Mouse (Mus musculus) neural tube, embryonic 14.5 days (tissue): ENCODE data around the gene Ncoa7. TPM values are rescaled to one million over a fixed set of nuclear protein-coding genes. Genes with fewer than 3 reads are reported as not detected.

Experiments used
- ATAC-seq: fragments of 200-750 bp; cut with Nextera tagmentation; 2 replicates; pipeline ENCODE4 v1.8.0; 2017; ENCODE audit warnings: low read depth, mild to moderate bottlenecking, moderate TSS enrichment, moderate library complexity
- H3K27ac ChIP-seq: fragments of 300-500 bp; sonication (generic); 2 replicates; pipeline ENCODE4 v1.5.1; 2014; ENCODE audit warnings: low read depth, mild to moderate bottlenecking, control low read depth, low read length, moderate library complexity, mixed read lengths
- H3K27me3 ChIP-seq: fragments of 300-500 bp; sonication (generic); 2 replicates; pipeline ENCODE4 v1.6.1; 2014; ENCODE audit warnings: low read length; ENCODE audit not compliant: control insufficient read depth, insufficient read depth
- H3K36me3 ChIP-seq: fragments of 300-500 bp; sonication (generic); 2 replicates; pipeline ENCODE4 v1.6.1; 2014; ENCODE audit warnings: low read length, mixed read lengths; ENCODE audit not compliant: control insufficient read depth, insufficient read depth
- H3K4me1 ChIP-seq: fragments of 300-500 bp; sonication (generic); 2 replicates; pipeline ENCODE4 v1.6.1; 2014; ENCODE audit warnings: low read length; ENCODE audit not compliant: control insufficient read depth, insufficient read depth
- H3K4me2 ChIP-seq: fragments of 300-500 bp; sonication (generic); 2 replicates; pipeline ENCODE4 v1.6.1; 2014; ENCODE audit warnings: mild to moderate bottlenecking, low read depth, low read length, control low read depth
- H3K4me3 ChIP-seq: fragments of 300-500 bp; sonication (generic); 2 replicates; pipeline ENCODE4 v1.5.1; 2014; ENCODE audit warnings: low read depth, low read length, control low read depth, mixed read lengths
- H3K9ac ChIP-seq: fragments of 300-500 bp; sonication (generic); replicated peaks from 2 replicates; pipeline ENCODE4 v1.6.1; 2014; ENCODE audit warnings: low read depth, mild to moderate bottlenecking, control low read depth, low read length, mixed read lengths
- H3K9me3 ChIP-seq: fragments of 300-500 bp; sonication (generic); 2 replicates; pipeline ENCODE4 v1.6.1; 2016; ENCODE audit warnings: low read length; ENCODE audit not compliant: control insufficient read depth
- WGBS: fragments of 180-500 bp; shearing (Covaris S2); extraction: QIAGEN DNeasy Blood & Tissue Kit; methylation state at CpG from one replicate; pipeline ENCODE4 v1.1.7; 2014; 5-methylcytosine and 5-hydroxymethylcytosine counted together
- polyA plus RNA-seq: library from polyadenylated mRNA; unstranded; fragments of >200 nt; fragmentation: Nextera tagmentation; extraction: Ambion mirVana; gene quantifications from 2 replicates; pipeline ENCODE4 v1.2.1, GENCODE M21; 2014

Ncoa7 gene
- 23.7 and 25.8 TPM in 2 replicates for polyA plus RNA-seq

DNA sequence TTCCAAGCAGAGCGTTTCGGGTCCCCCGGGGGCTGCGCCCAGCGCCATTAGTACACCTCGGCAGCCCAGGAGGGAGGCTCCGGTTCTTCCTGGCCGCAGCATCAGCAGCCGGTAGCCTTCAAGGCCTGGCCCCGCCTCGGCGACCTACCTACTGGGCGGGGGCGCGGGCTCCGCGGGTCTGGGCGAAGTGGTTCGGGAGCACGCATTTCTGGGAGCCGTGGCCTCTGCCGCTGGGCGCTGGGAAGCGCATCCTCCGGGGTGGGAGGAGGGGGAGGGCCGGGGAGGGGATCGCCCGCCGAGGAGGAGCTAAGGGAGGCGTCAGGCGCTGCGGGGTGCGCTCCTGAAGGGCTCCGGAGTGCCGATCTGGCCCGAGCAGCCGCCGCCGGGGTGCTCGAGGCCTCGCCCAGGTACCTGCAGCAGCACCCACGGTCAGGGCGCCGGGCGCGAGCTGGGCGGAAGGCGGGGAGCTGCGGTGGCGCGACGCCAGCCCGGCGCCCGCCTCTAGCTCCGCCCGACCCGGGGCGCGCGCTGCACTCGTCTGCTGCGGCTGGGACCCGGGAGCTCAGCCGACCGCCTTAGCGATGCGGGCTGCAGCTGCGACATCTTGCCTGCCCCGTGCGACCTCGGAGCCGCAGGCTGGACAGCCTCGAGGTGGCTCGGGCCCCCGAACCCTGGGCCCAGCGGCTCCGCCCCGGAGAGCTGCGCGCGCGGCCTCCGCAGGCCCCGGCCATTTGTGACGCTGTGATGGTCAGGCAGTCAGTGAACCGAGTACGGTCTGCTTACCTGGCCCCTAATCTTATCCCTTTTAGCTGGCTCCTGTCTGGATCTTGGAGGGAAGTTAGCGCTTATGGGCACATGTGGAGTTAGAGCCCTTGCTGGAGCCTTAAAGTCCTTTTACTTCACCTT lies at the start of gene Ncoa7:
Ncoa7 (minus strand) TSS at position 646 of the 906 bp plus-strand sequence.
- WGBS, result under 1% methylated on average over 76 of the region's 89 CpGs

DNA sequence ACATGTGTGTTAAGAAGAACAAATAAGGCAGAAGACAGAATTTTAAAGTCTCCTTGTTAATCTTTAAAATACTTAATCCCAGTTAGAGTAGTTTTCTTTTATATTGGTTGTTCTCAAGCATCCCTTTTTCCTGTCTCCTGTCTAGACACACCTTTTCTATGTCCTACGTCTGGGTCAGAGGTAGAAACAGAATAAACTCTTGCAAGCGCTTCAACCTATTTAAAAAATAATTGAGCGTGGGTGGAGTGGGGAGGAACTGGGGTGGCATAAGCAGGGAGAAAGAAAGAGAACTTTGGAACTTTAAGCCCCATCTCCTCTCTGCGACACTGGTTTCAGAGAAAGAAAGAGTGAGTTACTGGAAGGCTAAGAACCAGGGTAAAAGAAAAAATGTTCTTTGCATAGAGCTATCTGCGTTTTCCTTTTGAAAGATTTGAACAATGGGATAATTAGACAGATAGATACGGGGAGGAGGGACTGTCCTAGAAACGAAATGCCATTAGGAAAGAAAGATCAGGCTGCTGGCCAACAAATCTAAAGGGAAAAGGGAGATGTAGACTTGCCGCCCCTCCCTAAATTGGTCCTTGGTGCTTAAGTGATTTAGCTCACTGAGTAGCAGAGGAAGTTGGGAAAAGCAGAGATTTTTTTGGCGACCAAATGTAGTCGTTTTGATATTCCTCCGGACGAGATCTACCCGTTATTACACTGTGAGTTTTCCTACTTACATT lies 42.1 kb upstream of the Ncoa7 start:
- peaks cover 11% of the 10 kb centered on the region; the same call in 1 of the 2 replicates for H3K4me1 ChIP-seq
- H3K9me3 ChIP-seq, result no peaks in the 10 kb centered on the region
- H3K4me3 ChIP-seq, result no peak overlapping the region
- H3K4me2 ChIP-seq, result no peak overlapping the region
- WGBS, result 14% methylated on average over 13 of the region's 13 CpGs
- peaks cover 22% of the 10 kb centered on the region for H3K27me3 ChIP-seq
- H3K27ac ChIP-seq, result no peak overlapping the region
- H3K9ac ChIP-seq, result no peak overlapping the region
- no peaks in the 10 kb centered on the region for H3K36me3 ChIP-seq
- ATAC-seq, result no peak

More for the DNA sequence above, at the start of gene Ncoa7:
- no peaks in the 10 kb centered on the region for H3K36me3 ChIP-seq
- peak within 1 kb of the TSS; percentile 86 for H3K4me3 ChIP-seq
- no peaks in the 10 kb centered on the region for H3K9me3 ChIP-seq
- H3K4me1 ChIP-seq, result 0 out of 2 replicates have a peak, but pooled peaks cover 3% of the 10 kb centered on the region
- H3K4me2 ChIP-seq, result peak within 1 kb of the TSS; percentile 73
- no peaks in the 10 kb centered on the region for H3K27me3 ChIP-seq
- peak within 1 kb of the TSS; percentile 89 for H3K9ac ChIP-seq
- ATAC-seq, result peak; percentile 94
- H3K27ac ChIP-seq, result peak within 1 kb of the TSS; percentile 96

DNA sequence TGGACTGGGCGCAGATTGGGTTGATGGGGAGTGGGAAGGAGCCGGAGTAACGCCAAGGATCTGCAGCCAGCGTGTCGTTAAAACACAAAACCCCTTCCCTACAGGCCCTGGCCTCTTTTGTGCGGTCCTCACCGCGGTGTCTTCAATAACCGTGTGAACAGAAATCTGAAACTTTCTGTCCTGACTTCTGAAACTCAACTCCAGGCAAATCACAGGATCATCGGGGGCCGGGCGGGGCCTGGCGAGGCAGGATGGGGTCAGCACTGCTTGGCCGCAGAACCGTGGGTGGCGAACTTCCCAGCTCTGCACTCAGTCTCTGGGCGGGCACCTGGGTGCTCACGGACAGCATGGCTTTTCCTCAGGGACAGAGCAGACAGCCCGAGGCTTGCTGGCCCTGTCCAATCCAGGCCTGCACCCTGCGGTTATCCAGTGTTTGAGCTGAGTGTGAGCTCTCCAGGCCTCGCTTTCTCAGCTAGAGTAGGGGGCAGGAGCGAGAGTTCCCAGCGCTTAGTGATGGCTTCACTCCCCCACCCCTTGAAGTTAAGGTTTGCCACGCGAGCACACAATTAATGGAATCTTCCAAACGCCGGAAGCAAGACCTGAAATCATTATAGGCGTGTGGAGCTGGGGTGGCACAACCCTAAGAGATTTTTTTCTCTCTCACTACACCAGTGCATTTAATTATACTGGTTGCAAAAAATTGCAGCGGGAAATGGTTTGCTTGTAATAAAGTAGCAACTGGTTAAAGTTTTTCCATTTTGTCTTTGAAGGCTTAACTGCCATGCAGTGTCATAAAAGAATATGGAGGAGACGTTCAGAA lies 41.3 kb upstream of the Ncoa7 start:
- H3K4me3 ChIP-seq, result peak overlapping the region; percentile 74
- H3K9me3 ChIP-seq, result no peaks in the 10 kb centered on the region
- H3K4me2 ChIP-seq, result peak overlapping the region; percentile 85
- H3K4me1 ChIP-seq, result peaks cover 11% of the 10 kb centered on the region; the same call in 1 of the 2 replicates
- peaks cover 22% of the 10 kb centered on the region for H3K27me3 ChIP-seq
- WGBS, result 1% methylated on average over 30 of the region's 30 CpGs
- no peak for ATAC-seq
- H3K27ac ChIP-seq, result peak overlapping the region; percentile 50
- H3K36me3 ChIP-seq, result no peaks in the 10 kb centered on the region
- no peak overlapping the region for H3K9ac ChIP-seq

- Histone ChIP-seq H3K9ac (peak overlapping the region; percentile 16; the same call in 1 of the 2 replicates), H3K9me3 (no peaks in the 10 kb centered on the region), H3K27ac (peak overlapping the region; percentile 50), H3K4me1 (peaks cover 11% of the 10 kb centered on the region; the same call in 1 of the 2 replicates), H3K4me3 (peak overlapping the region; percentile 74), H3K4me2 (peak overlapping the region; percentile 85), H3K27me3 (peaks cover 22% of the 10 kb centered on the region), H3K36me3 (no peaks in the 10 kb centered on the region)
- WGBS, result 1% methylated on average over 21 of the region's 21 CpGs
- no peak for ATAC-seq
Observed at GRCm38 (mm10) chr10:30843438-30844190, 40.5 kb upstream of the Ncoa7 start.

- peak within 1 kb of the TSS; percentile 85 for H3K4me2 ChIP-seq
- H3K9ac ChIP-seq, result peak within 1 kb of the TSS; percentile 62
- ATAC-seq, result peak; percentile 100
- no peaks in the 10 kb centered on the region for H3K9me3 ChIP-seq
- peaks cover 11% of the 10 kb centered on the region; the same call in 1 of the 2 replicates for H3K4me1 ChIP-seq
- H3K36me3 ChIP-seq, result no peaks in the 10 kb centered on the region
- peaks cover 22% of the 10 kb centered on the region for H3K27me3 ChIP-seq
- under 1% methylated on average over 66 of the region's 70 CpGs for whole genome bisulfite sequencing
- H3K27ac ChIP-seq, result peak within 1 kb of the TSS; percentile 50
- peak within 1 kb of the TSS; percentile 74 for H3K4me3 ChIP-seq
Observed at GRCm38 (mm10) chr10:30842643-30843437, 39.7 kb upstream of the Ncoa7 start, which contains the start of gene Hey2. Gene Hey2 (minus strand): TSS chr10:30842801.

DNA sequence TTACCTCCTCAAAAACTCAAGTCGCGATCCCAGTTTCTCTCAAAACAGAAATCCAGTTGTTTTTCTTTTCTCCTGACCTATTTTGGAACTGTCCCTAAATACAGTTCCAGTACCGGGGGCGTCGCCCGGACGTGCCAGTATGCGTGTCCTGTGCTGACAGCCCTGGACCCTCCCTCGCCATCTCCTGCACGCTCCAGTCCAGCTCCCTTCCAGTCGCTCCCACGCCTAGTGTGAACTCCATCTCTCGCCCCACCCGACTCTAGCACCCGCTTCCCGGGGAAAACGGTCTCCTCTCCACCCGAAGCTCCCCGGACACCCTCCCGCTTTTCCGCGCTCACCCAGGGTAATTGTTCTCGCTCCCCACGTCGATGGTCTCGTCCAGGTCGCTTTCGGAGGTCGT lies 39.1 kb upstream of the Ncoa7 start:
- Histone ChIP-seq H3K4me1 (peaks cover 11% of the 10 kb centered on the region; the same call in 1 of the 2 replicates), H3K27ac (peak overlapping the region; percentile 44), H3K27me3 (peaks cover 22% of the 10 kb centered on the region), H3K36me3 (no peaks in the 10 kb centered on the region), H3K4me3 (peak overlapping the region; percentile 74), H3K4me2 (peak overlapping the region; percentile 85), H3K9me3 (no peaks in the 10 kb centered on the region), H3K9ac (peak overlapping the region; percentile 62)
- ATAC-seq, result peak; percentile 70
- 1% methylated on average over 29 of the region's 29 CpGs for WGBS

GRCm38 (mm10) chr10:30840824-30841223 lies 37.7 kb upstream of the Ncoa7 start:
- peak overlapping the region; percentile 74 for H3K4me3 ChIP-seq
- H3K27ac ChIP-seq, result no peak overlapping the region
- H3K4me1 ChIP-seq, result peaks cover 11% of the 10 kb centered on the region; the same call in 1 of the 2 replicates
- ATAC-seq, result no peak
- peaks cover 18% of the 10 kb centered on the region for H3K27me3 ChIP-seq
- peak overlapping the region; percentile 85; the same call in 1 of the 2 replicates for H3K4me2 ChIP-seq
- WGBS, result 84% methylated on average over 5 of the region's 5 CpGs
- no peak overlapping the region for H3K9ac ChIP-seq
- no peaks in the 10 kb centered on the region for H3K9me3 ChIP-seq
- no peaks in the 10 kb centered on the region for H3K36me3 ChIP-seq
